Mouse (Mus musculus): ENCODE data around the gene Parm1.

Parm1 gene

DNA sequence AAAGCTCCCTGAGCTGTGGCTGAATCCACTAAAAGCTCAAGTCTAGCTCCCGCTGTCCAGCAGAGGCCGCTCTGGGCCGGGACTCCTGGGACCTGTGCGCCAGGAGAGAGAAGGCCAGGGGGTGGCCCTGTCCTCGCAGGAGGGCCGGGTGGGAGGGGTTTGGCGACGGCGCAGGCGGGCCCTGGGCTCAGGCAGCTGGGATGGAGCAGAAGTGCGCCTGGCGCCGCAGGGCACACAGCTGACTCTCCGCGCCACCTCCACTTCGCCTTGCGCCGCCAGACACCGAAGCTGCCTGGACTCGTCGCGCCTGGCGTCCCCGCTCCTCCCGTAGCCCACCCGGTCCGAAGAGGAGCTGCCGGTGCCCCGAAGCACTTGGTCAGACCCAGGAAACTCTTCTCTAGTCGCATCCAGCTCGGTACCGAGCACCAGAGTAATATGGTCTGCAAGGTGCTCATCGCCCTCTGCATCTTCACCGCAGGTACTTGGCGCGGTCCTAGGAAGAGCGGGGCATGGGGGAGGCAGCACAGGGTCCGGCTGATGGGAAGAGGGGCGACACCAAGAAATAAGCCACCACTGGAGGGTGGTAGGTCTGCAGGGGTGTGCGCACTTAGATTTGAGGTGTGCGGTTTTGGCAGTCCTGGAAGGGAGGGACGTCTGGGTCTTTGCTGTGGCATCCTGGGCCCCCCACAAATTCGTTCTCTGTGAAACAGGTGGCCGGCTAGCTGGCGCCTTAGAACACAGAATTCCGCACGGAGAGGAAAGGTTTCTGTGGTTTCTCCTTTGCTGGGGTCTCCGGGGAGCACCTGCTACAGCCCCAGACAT lies at the start of gene Parm1:
Parm1 (plus strand) TSS at position 136 of the 822 bp plus-strand sequence.
- DNase-seq (ENCODE audit: low read depth, low spot score) = peak; percentile 90

GRCm38 (mm10) chr5:91475241-91475640 lies 42.2 kb upstream of the Parm1 start:
- no peak for DNase-seq (ENCODE audit: low read depth, low spot score)

- no peak for DNase-seq (ENCODE audit: low read depth, low spot score)
These were observed 40.6 kb upstream of the Parm1 start for GRCm38 (mm10) chr5:91476863-91477262.

- no peak for DNase-seq (ENCODE audit: low read depth, low spot score)
These were observed 38.7 kb upstream of the Parm1 start for GRCm38 (mm10) chr5:91478673-91479072.

DNA sequence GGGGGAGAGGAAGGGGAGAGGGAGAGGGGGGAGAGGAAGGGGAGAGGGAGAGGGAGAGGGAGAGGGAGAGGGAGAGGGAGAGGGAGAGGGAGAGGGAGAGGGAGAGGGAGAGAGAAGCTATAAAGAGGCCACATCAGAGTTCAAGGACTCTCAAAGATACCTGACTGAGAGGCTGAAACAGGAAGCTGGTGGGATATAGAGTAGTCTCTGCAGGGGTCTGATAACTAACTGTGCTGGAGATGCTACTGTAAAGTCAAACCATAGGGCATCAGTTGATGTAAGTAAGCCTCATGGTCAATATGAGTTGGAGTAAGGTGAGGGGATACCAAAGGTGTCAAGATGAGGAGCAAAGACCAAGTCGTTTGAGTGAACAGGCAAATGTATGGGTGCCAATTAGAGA lies 37.3 kb upstream of the Parm1 start:
- no peak for DNase-seq (ENCODE audit: low read depth, low spot score)

- DNase-seq (ENCODE audit: low read depth, low spot score) = no peak
These were observed 33.1 kb upstream of the Parm1 start for GRCm38 (mm10) chr5:91484324-91484723.

DNA sequence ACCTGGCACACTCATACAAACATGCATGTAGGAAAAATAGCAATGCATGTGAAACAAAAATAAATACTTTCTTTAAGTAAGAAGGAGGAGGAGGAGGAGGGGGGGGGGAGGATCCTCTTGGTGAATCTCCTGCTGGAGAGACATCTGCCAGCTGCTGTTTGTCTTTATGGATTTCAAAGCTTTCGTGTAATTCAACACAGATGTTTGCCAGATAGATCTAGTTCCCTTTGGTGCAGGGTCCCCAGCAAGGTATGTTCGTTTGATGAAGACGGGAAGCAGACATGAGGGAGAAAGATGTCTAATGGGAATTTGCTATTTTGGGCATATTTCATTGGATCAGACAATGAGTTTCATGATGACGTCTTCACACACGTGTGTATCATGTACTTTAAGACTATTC lies 23.0 kb upstream of the Parm1 start:
- DNase-seq (ENCODE audit: low read depth, low spot score) = no peak

- DNase-seq (ENCODE audit: low read depth, low spot score) = no peak
These were observed 16.1 kb upstream of the Parm1 start for GRCm38 (mm10) chr5:91501361-91501760.

- DNase-seq (ENCODE audit: low read depth, low spot score) = no peak
These were observed 15.0 kb upstream of the Parm1 start for GRCm38 (mm10) chr5:91502366-91502765.

- no peak for DNase-seq (ENCODE audit: low read depth, low spot score)
These were observed 13.0 kb upstream of the Parm1 start for GRCm38 (mm10) chr5:91504320-91504922.

GRCm38 (mm10) chr5:91517077-91517476 lies 338 bp upstream of the Parm1 start:
- DNase-seq (ENCODE audit: low read depth, low spot score) = no peak

DNA sequence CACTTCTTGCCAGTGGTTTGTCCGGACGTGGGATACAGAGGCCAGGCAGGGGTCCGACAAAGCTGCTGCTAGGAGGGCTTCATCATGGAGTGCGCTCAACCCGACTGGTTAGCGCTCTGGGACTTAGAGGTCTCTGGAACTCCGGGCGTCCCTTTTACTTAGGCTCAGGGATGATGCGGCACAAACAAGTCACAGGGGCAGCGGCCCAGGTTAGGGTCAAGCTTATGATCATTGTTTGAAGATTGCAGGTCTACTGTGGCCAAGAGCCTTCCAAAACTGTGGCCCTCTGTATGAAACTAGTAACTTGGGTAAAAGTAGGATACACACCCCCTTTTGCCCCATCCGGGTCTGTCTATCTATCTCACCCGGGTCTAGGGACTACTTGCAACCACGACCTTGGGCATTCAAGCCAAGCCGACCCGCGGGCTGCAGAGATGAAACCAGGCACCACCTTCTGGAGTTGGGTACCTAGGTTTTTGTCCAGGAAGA lies 931 bp downstream of the Parm1 start:
- DNase-seq (ENCODE audit: low read depth, low spot score) = peak; percentile 41

GRCm38 (mm10) chr5:91518946-91519345 lies 1.5 kb downstream of the Parm1 start:
- peak; percentile 27 for DNase-seq (ENCODE audit: low read depth, low spot score)

DNA sequence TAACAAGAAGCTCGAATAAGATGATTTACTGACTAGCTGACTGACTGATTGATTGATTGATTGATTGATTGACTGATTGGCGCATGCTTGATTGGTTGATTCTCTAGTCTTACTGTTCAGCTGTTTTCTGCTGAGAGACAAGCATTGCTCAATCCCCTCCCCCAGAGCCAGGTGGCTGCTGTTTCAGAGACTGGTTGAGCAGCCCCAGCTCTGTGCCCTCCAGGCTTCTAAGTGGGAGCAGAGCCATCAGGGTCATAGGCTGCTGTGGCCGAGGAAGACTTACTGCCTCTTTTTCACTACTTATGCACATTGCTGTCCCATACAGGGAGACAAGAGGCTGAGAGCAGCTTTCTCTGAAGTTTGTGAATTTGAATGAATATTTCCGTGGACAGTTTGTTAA lies 2.1 kb downstream of the Parm1 start:
- DNase-seq (ENCODE audit: low read depth, low spot score) = no peak

GRCm38 (mm10) chr5:91532748-91533496 lies 15.5 kb downstream of the Parm1 start:
- DNase-seq (ENCODE audit: low read depth, low spot score) = no peak

DNA sequence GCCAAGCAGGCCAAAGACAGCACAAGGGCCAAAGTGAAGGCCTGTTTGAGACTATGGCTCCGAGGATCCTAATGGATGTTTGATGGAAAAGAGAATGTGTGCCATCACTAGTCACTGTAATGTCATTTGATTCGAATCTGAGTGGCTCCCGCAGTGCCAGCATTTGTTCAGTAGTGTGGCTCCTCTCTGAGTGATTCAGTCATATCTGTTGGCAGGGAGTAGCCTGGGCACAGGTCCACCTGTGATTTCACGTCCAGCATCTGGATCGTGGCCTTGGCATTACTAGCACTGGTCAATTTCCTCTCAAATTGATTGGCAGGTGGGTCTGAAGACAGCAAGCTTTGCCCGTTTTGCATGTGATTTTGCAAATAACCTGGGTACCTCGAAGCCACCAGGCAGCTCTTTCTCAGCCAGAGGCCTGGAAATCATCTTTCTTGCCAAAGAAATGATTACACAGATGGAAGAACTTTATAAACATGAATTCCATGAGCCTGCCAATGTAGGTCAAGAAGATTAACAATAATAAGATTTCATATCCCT lies 41.7 kb downstream of the Parm1 start:
- no peak for DNase-seq (ENCODE audit: low read depth, low spot score)

DNA sequence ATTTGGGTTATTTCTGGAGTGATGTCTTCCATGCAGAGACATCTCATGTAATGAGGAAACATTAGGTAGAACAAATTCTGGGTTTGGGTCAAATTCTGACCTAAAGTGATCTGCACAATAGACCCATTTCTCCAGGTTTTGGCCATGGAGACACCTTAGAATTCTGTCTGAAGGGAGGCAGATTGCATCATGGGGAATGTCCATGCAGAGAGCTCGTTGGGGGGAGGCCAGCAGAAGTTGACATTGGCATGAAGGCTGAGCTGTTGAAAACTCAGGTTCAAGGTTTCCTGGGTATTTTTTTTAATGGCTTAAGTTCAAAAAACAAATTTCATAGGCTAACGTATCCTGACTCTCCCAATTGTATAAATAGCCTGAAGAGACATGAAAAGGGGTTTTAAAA lies 42.3 kb downstream of the Parm1 start:
- no peak for DNase-seq (ENCODE audit: low read depth, low spot score)

GRCm38 (mm10) chr5:91561394-91561793 lies 44.0 kb downstream of the Parm1 start:
- DNase-seq (ENCODE audit: low read depth, low spot score) = no peak

GRCm38 (mm10) chr5:91562486-91562885 lies 45.1 kb downstream of the Parm1 start:
- no peak for DNase-seq (ENCODE audit: low read depth, low spot score)

DNA sequence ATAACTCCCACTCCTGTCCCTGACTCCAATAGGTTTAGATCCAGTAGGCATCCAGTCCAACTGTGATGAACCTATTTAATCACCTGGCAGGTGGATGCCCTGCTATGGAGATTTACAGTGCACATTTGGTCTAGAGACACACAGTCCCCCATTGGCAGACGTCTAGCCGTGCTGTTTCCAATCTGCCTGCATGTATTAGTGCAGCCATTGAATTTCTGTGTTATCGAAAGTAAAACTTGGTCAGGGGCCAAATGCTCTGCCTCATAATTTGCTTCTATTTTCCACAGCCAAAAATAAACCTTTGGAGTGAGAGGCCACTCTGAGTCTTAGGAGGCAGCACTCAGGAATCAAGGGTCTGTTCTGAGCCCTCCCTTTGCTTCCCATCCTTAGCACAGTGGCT lies 46.6 kb downstream of the Parm1 start:
- no peak for DNase-seq (ENCODE audit: low read depth, low spot score)

DNA sequence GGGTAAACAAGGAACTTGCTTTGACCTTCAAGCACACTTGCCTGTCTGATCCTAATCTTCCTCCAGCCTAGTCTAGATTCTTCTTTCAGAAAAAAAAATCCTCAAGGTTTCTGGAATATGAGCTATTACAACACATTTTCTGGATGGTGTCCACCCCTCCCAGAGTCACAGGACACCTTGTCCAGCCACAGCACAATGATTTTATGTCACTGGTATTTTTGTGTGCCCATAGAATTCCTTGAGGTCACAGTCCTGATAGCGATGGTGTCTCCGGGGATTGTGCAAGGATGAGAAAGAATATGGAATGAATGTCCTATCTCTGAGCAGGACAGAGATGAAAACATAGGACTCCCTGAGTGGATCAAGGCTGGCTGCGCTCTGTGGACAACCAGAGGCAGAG lies 48.0 kb downstream of the Parm1 start:
- DNase-seq (ENCODE audit: low read depth, low spot score) = no peak

GRCm38 (mm10) chr5:91566591-91566990 lies 49.2 kb downstream of the Parm1 start:
- no peak for DNase-seq (ENCODE audit: low read depth, low spot score)
